ENCODE assay signal across 9 mouse cellular contexts in the genomic region with DNA sequence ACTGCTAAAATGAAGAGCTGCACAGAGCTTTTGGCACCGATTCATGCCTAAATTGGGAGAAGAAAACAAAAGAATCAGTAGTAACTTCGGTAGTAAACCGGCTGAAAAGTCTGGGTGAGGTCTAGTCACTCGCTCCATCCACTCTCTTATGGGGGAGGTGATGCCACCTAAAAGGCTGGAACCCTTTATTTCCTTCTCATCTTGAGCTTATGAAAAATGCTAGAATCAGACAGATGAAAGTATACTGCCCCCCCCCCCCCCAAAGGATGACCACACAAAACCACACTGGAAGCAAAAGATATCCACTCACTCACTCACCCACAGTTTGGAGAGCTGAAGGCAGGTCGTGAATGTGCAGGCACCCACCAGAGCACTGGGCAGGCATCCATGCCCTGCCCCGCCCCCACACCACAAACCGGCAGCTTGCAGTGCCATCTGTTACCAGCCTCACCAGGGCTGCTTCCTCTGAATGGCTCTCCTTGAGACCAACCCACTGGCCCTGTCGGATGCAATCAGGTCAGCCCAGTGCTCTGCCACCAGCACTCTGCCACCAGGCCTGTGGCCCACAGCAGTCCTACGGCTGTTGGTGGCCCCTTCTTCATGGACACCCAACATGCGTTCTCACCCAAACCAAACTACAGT. TPM values are rescaled to one million over a fixed set of nuclear protein-coding genes. Genes with fewer than 3 reads are reported as not detected.
A peak's percentile ranks its signal among the peaks of the same experiment; 100 is the strongest.
DNase-seq lines count a peak whose midpoint lies in the region; ATAC-seq and TF ChIP-seq lines count a peak whose summit lies in the region.
"Had no signal": no experiment of that assay in that cellular context is flagged by ENCODE, and none has a peak within 500 bp of the region (broad histone marks: within the 10 kb centered on the region; RNA-seq: fewer than 3 reads in every experiment).

No protein-coding gene starts in this region.

- TF ChIP-seq EP300 in liver, postnatal 0 days (IDR thresholded peaks at IDR 0.05; ENCODE audit: low read depth) = no peak

- peak; percentile 45; the same call in 1 of the 2 replicates for ATAC-seq in kidney, embryonic 15.5 days (replicated peaks; ENCODE audit: low FRiP score)
- ATAC-seq in activated CD4-positive, CD25-positive, alpha-beta regulatory T cell, adult 4 months = peak; percentile 40
- ATAC-seq in embryonic facial prominence, embryonic 13.5 days (ENCODE audit: insufficient number of reproducible peaks, insufficient read depth, low FRiP score, low TSS enrichment, low read depth) = 0 out of 2 replicates have a peak, but pooled peaks have one; percentile 43
- peak; percentile 25; the same call in 1 of the 2 replicates for ATAC-seq in liver, postnatal 0 days

- 66% methylated on average over 10 of the region's 10 CpGs for WGBS in kidney, embryonic 15.5 days
- WGBS in embryonic facial prominence, embryonic 13.5 days = 67% methylated on average over 10 of the region's 10 CpGs
- 65% methylated on average over 10 of the region's 10 CpGs for WGBS in liver, postnatal 0 days (ENCODE audit: insufficient replicate concordance)

- H3K27me3 ChIP-seq in kidney, embryonic 15.5 days = no peaks in the 10 kb centered on the region
- no peaks in the 10 kb centered on the region for H3K27me3 ChIP-seq in embryonic facial prominence, embryonic 13.5 days
- H3K27me3 ChIP-seq in liver, postnatal 0 days (ENCODE audit: insufficient read depth, low read length) = no peaks in the 10 kb centered on the region
- H3K27me3 ChIP-seq: limb, embryonic 15.5 days had no signal

- no peak overlapping the region for H3K4me2 ChIP-seq in kidney, embryonic 15.5 days
- H3K4me2 ChIP-seq in embryonic facial prominence, embryonic 13.5 days = peak overlapping the region; percentile 24; the same call in 1 of the 2 replicates
- no peak overlapping the region for H3K4me2 ChIP-seq in liver, postnatal 0 days (ENCODE audit: low read depth, low read length)
- H3K4me2 ChIP-seq: limb, embryonic 15.5 days had no signal

- H3K27ac ChIP-seq in kidney, embryonic 15.5 days = no peak overlapping the region
- peak overlapping the region; percentile 63; the same call in 1 of the 2 replicates for H3K27ac ChIP-seq in embryonic facial prominence, embryonic 13.5 days
- H3K27ac ChIP-seq in liver, postnatal 0 days (ENCODE audit: low read depth) = no peak overlapping the region

- H3K9me3 ChIP-seq in kidney, embryonic 15.5 days (replicated peaks) = no peaks in the 10 kb centered on the region
- H3K9me3 ChIP-seq in embryonic facial prominence, embryonic 13.5 days = no peaks in the 10 kb centered on the region
- no peaks in the 10 kb centered on the region for H3K9me3 ChIP-seq in liver, postnatal 0 days (ENCODE audit: low read length)
- H3K9me3 ChIP-seq: limb, embryonic 15.5 days had no signal

- H3K9ac ChIP-seq in kidney, embryonic 15.5 days = no peak overlapping the region
- no peak overlapping the region for H3K9ac ChIP-seq in embryonic facial prominence, embryonic 13.5 days
- H3K9ac ChIP-seq in liver, postnatal 0 days (replicated peaks) = no peak overlapping the region
- H3K9ac ChIP-seq: limb, embryonic 15.5 days had no signal

- no peak overlapping the region for H3K4me3 ChIP-seq in kidney, embryonic 15.5 days (replicated peaks)
- H3K4me3 ChIP-seq in embryonic facial prominence, embryonic 13.5 days = no peak overlapping the region
- no peak overlapping the region for H3K4me3 ChIP-seq in liver, postnatal 0 days (ENCODE audit: low read depth, low read length)
- H3K4me3 ChIP-seq: limb, embryonic 15.5 days had no signal

- peaks cover 19% of the 10 kb centered on the region for H3K36me3 ChIP-seq in kidney, embryonic 15.5 days
- peaks cover 25% of the 10 kb centered on the region for H3K36me3 ChIP-seq in embryonic facial prominence, embryonic 13.5 days
- H3K36me3 ChIP-seq in liver, postnatal 0 days (replicated peaks; ENCODE audit: insufficient read depth, low read length) = no peaks in the 10 kb centered on the region

- no peak for TF ChIP-seq CTCF in liver, postnatal 0 days (IDR thresholded peaks at IDR 0.05; ENCODE audit: low read depth)

- peaks cover 87% of the 10 kb centered on the region for H3K4me1 ChIP-seq in kidney, embryonic 15.5 days
- H3K4me1 ChIP-seq in embryonic facial prominence, embryonic 13.5 days = peaks cover 85% of the 10 kb centered on the region
- peaks cover 34% of the 10 kb centered on the region for H3K4me1 ChIP-seq in liver, postnatal 0 days (ENCODE audit: insufficient read depth)

- DNase-seq in kidney, adult 11 months = no peak
- DNase-seq in induced T-regulatory cell, adult 2 months (ENCODE audit: low read depth) = peak; percentile 62
- peak; percentile 58 for DNase-seq in liver, postnatal 0 days
- DNase-seq in right cerebral cortex, adult 18-20 months = peak; percentile 89
- no peak for DNase-seq in heart, adult 18-20 months

RNA-seq across cellular contexts. Expression of a gene that starts 21.0 kb away (rescaled TPM):
- polyA plus RNA-seq in kidney, embryonic 15.5 days (2015; fragmentation: Nextera tagmentation; extraction: Ambion mirVana) = 15.8 and 17.3 TPM in 2 replicates
- polyA plus RNA-seq in activated CD4-positive, CD25-positive, alpha-beta regulatory T cell, adult 4 months (2017; shearing (Covaris generic)) = 10 to 100 TPM; 10.2 to 10.3 TPM
- 30.6 and 30.8 TPM in 2 replicates for polyA plus RNA-seq in embryonic facial prominence, embryonic 13.5 days (2015; fragmentation: Nextera tagmentation; extraction: Ambion mirVana)
- polyA plus RNA-seq in liver, postnatal 0 days (2015; fragmentation: Nextera tagmentation; extraction: Ambion mirVana) = 1.8 and 2.5 TPM in 2 replicates
- total RNA-seq in heart, adult 18-20 months (2021) = 10 to 100 TPM in 1 of 2 experiments, 1 to 10 TPM in 1; 9.8 to 10.1 TPM

RNA-seq across cellular contexts. Expression of a gene that starts 55.3 kb away (rescaled TPM):
- polyA plus RNA-seq in kidney, embryonic 15.5 days (2015; fragmentation: Nextera tagmentation; extraction: Ambion mirVana) = 21.8 and 22.1 TPM in 2 replicates
- 10 to 100 TPM; 15.3 to 15.7 TPM for polyA plus RNA-seq in activated CD4-positive, CD25-positive, alpha-beta regulatory T cell, adult 4 months (2017; shearing (Covaris generic))
- 21.0 and 21.2 TPM in 2 replicates for polyA plus RNA-seq in embryonic facial prominence, embryonic 13.5 days (2015; fragmentation: Nextera tagmentation; extraction: Ambion mirVana)
- polyA plus RNA-seq in liver, postnatal 0 days (2015; fragmentation: Nextera tagmentation; extraction: Ambion mirVana) = 3.5 and 5.2 TPM in 2 replicates
- 1 to 10 TPM; 3.8 to 5.0 TPM for total RNA-seq in heart, adult 18-20 months (2021)

Comparison
In these comparisons a context has a peak if more than half of its experiments do, and no peak if none do; other contexts are left out.
1. DNase-seq: peak in induced T-regulatory cell, adult 2 months (single experiment), liver, postnatal 0 days (single experiment) and right cerebral cortex, adult 18-20 months (single experiment); none in kidney, adult 11 months (single experiment) and heart, adult 18-20 months (0 of 2).
2. Peak in every context shown above with its lines, with median percentiles within 50 percentile points of each other: ATAC-seq.